Mouse (Mus musculus): ENCODE data around the gene Iqca. TPM values are rescaled to one million over a fixed set of nuclear protein-coding genes. Genes with fewer than 3 reads are reported as not detected.
A peak's percentile ranks its signal among the peaks of the same experiment; 100 is the strongest.

The Iqca gene
- polyA plus RNA-seq, 1 experiment = 0.02 TPM

GRCm38 (mm10) chr1:90111198-90111839 lies 41.9 kb downstream of the Iqca start:
- Histone ChIP-seq H3K27me3 (ENCODE audit: control insufficient read depth, insufficient read depth, insufficient read length) (no peaks in the 10 kb centered on the region), H3ac (ENCODE audit: control insufficient read depth, insufficient read length) (no peak overlapping the region), H3K36me3 (ENCODE audit: control insufficient read depth, insufficient read depth) (no peaks in the 10 kb centered on the region), H3K4me3 (no peak overlapping the region), H3K4me2 (ENCODE audit: low read depth) (no peak overlapping the region), H3K79me2 (ENCODE audit: control insufficient read depth, insufficient read depth) (no peaks in the 10 kb centered on the region)
- TF ChIP-seq TCF3 (IDR thresholded peaks at IDR 0.05; ENCODE audit: insufficient read length, low read depth) = no peak
- no peak for TF ChIP-seq TCF12 (IDR thresholded peaks at IDR 0.05; ENCODE audit: insufficient read depth, poor library complexity, severe bottlenecking)
- peak in 1 of 3 experiments; percentile 16 for TF ChIP-seq MYOD1 (IDR thresholded peaks at IDR 0.05; ENCODE audit: control insufficient read depth in 1 of 3, insufficient read length in 2 of 3, low read depth in 2 of 3)
- TF ChIP-seq MYOG (IDR thresholded peaks at IDR 0.05; ENCODE audit: control insufficient read depth in 1 of 3, insufficient read depth in 1 of 3, insufficient read length in 2 of 3, low read depth in 2 of 3) = no peak
- TF ChIP-seq REST (IDR thresholded peaks at IDR 0.05; ENCODE audit: insufficient read depth, insufficient read length) = no peak
- no peak for TF ChIP-seq SRF (IDR thresholded peaks at IDR 0.05; ENCODE audit: control insufficient read depth, insufficient read length, low read depth)
- TF ChIP-seq USF1 (IDR thresholded peaks at IDR 0.05; ENCODE audit: low read depth) = no peak

DNA sequence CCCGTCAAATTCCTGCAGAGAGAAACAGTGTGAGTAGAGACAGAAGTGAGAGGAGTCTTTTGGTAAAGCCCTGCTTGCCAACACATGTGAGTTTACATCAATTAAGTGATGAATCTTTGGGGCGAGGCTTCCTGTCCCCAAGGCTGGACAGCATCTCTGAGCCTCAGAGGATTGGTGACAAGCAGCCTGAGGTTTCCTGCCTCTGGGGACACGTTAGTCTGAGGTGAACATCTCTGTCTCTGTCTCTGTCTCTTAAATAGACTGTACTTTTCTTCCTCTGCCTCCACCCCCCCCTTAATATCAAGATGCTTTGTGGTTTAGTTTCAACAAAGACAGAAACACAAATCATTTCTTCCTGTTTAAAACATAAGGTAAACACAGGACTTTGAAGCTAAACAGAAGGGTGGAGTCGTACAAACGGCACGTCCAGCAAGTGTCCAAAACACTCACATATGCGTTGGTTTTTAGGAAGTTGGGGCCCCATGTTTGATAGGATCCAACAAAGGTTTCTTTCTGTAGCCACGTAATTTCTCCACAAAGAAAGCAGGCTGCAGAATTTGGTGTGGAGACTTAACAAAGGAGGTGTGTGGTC lies 49.2 kb downstream of the Iqca start:
- no peaks in the 10 kb centered on the region for H3K79me2 ChIP-seq (ENCODE audit: control insufficient read depth, insufficient read depth)
- H3K27me3 ChIP-seq (ENCODE audit: control insufficient read depth, insufficient read depth, insufficient read length) = no peaks in the 10 kb centered on the region
- H3K4me3 ChIP-seq = no peak overlapping the region
- TF ChIP-seq E2F4 (IDR thresholded peaks at IDR 0.05; ENCODE audit: insufficient read depth) (no peak), REST (IDR thresholded peaks at IDR 0.05; ENCODE audit: insufficient read depth, insufficient read length) (no peak), TCF12 (IDR thresholded peaks at IDR 0.05; ENCODE audit: insufficient read depth, poor library complexity, severe bottlenecking) (no peak), POLR2AphosphoS2 (IDR thresholded peaks at IDR 0.05; ENCODE audit: insufficient read length, low read depth) (no peak)
- H3K36me3 ChIP-seq (ENCODE audit: control insufficient read depth, insufficient read depth) = no peaks in the 10 kb centered on the region
- H3ac ChIP-seq (ENCODE audit: control insufficient read depth, insufficient read length) = no peak overlapping the region
- no peak overlapping the region for H3K4me2 ChIP-seq (ENCODE audit: low read depth)

- Histone ChIP-seq H3K4me3 (no peak overlapping the region), H3K79me2 (ENCODE audit: control insufficient read depth, insufficient read depth) (no peaks in the 10 kb centered on the region), H3K4me2 (ENCODE audit: low read depth) (peak overlapping the region; percentile 7), H3ac (ENCODE audit: control insufficient read depth, insufficient read length) (no peak overlapping the region), H3K36me3 (ENCODE audit: control insufficient read depth, insufficient read depth) (no peaks in the 10 kb centered on the region), H3K27me3 (ENCODE audit: control insufficient read depth, insufficient read depth, insufficient read length) (no peaks in the 10 kb centered on the region)
- TF ChIP-seq MAX (IDR thresholded peaks at IDR 0.05; ENCODE audit: low read depth) (no peak), CEBPB (IDR thresholded peaks at IDR 0.05; ENCODE audit: insufficient read depth, poor library complexity, severe bottlenecking) (no peak)
Observed at GRCm38 (mm10) chr1:90100360-90101232, 52.6 kb downstream of the Iqca start.

DNA sequence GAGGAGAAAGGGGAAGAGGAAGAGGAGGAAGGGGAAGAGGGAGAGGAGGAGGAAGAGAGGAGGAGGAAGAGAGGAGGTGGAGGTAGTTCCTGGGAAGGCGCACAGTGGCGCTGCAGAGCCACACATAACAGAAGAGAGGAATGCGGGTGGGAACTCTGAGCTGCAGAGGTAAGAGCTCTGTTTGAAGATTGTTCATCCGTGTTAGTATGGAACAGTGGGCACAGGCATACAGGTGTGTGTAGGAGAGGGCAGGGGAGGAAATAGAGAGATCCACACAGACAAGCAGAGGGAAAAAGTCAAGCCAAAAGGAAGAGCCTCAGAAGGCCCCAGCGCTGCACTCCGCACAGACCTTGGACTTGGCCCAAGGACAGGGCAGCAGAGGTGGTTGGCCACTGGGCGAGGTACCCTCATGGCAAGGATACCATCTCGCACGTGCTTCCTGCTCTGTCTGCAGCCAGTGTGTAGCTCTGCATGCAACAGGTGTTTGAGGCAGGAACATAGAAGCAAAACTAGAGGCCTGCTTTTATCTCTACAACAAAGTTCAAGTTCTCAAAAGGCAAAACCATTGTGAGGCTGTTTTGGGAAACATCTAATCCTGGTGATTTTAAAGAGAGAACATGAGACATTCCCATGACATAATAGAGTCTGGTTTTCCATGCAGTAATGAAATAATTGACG lies 60.2 kb downstream of the Iqca start:
- H3K27me3 ChIP-seq (ENCODE audit: control insufficient read depth, insufficient read depth, insufficient read length) = no peaks in the 10 kb centered on the region
- peak in 2 of 3 experiments; percentile 13 to 52 for TF ChIP-seq MYOG (IDR thresholded peaks at IDR 0.05; ENCODE audit: control insufficient read depth in 1 of 3, insufficient read depth in 1 of 3, insufficient read length in 2 of 3, low read depth in 2 of 3)
- TF ChIP-seq MAX (IDR thresholded peaks at IDR 0.05; ENCODE audit: low read depth) = no peak
- peak in 2 of 3 experiments; percentile 60 to 63 for TF ChIP-seq MYOD1 (IDR thresholded peaks at IDR 0.05; ENCODE audit: control insufficient read depth in 1 of 3, insufficient read length in 2 of 3, low read depth in 2 of 3)
- no peaks in the 10 kb centered on the region for H3K79me2 ChIP-seq (ENCODE audit: control insufficient read depth, insufficient read depth)
- H3ac ChIP-seq (ENCODE audit: control insufficient read depth, insufficient read length) = no peak overlapping the region
- H3K4me2 ChIP-seq (ENCODE audit: low read depth) = no peak overlapping the region
- H3K36me3 ChIP-seq (ENCODE audit: control insufficient read depth, insufficient read depth) = no peaks in the 10 kb centered on the region
- H3K4me3 ChIP-seq = no peak overlapping the region

DNA sequence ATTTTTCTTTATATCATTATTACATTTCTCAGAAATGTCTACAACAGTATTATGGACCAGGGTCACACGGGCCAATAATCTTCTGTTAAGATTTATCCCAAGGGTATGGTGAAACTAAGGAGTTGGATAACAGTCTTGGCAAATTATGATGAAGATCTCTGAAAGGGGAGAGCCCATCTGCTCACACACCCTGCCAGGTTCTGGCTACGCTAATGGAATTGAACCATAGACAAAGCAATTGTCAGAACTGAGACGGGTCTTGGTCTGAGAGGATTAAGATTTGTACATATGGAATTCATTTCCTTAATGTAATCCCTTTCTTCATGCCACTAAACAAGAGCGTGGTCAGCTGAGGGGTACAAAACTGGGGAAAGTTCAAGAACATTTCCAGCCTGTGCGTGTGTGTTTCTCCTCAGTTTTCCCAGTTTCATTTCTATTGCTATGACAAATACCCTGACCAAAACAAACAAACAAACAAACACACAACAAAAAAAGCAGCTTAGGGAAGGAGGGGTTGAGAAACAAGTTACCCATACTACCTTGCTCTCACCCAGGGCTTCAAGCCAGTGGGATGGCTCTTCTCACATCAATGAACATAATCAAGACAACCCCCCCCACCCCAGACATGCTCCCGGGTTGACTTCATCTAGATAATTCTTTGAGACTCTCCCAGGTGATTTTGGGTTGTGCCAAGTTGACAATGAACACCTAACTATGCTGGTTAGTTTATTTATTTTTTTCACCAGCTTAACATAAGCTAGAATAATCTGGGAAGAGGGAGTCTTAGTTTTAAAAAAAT lies 64.8 kb downstream of the Iqca start:
- Histone ChIP-seq H3ac (ENCODE audit: control insufficient read depth, insufficient read length) (no peak overlapping the region), H3K4me3 (no peak overlapping the region), H3K4me2 (ENCODE audit: low read depth) (no peak overlapping the region), H3K36me3 (ENCODE audit: control insufficient read depth, insufficient read depth) (no peaks in the 10 kb centered on the region), H3K79me2 (ENCODE audit: control insufficient read depth, insufficient read depth) (no peaks in the 10 kb centered on the region), H3K27me3 (ENCODE audit: control insufficient read depth, insufficient read depth, insufficient read length) (no peaks in the 10 kb centered on the region)
- TF ChIP-seq MYOG (IDR thresholded peaks at IDR 0.05; ENCODE audit: control insufficient read depth in 1 of 3, insufficient read depth in 1 of 3, insufficient read length in 2 of 3, low read depth in 2 of 3) (no peak), TCF12 (IDR thresholded peaks at IDR 0.05; ENCODE audit: insufficient read depth, poor library complexity, severe bottlenecking) (no peak), POLR2AphosphoS2 (IDR thresholded peaks at IDR 0.05; ENCODE audit: insufficient read length, low read depth) (no peak), REST (IDR thresholded peaks at IDR 0.05; ENCODE audit: insufficient read depth, insufficient read length) (no peak), TCF3 (IDR thresholded peaks at IDR 0.05; ENCODE audit: insufficient read length, low read depth) (no peak), MAX (IDR thresholded peaks at IDR 0.05; ENCODE audit: low read depth) (no peak), MYOD1 (IDR thresholded peaks at IDR 0.05; ENCODE audit: control insufficient read depth in 1 of 3, insufficient read length in 2 of 3, low read depth in 2 of 3) (no peak), SRF (IDR thresholded peaks at IDR 0.05; ENCODE audit: control insufficient read depth, insufficient read length, low read depth) (no peak), CEBPB (IDR thresholded peaks at IDR 0.05; ENCODE audit: insufficient read depth, poor library complexity, severe bottlenecking) (no peak)

Measured in myocyte (in vitro differentiated cells).